Mouse (Mus musculus) 3T3-L1 (cell line): ENCODE data around the gene Mbtps1.
A peak's percentile ranks its signal among the peaks of the same experiment; 100 is the strongest.

Experiments used
- DNase-seq: peaks from one replicate; pipeline ENCODE4 v3.0.0-alpha.2; 2015; ENCODE audit warnings: low read depth, low spot score

The Mbtps1 gene

GRCm38 (mm10) chr8:119502111-119502510 lies 56.4 kb downstream of the Mbtps1 start:
- no peak for DNase-seq

GRCm38 (mm10) chr8:119501598-119501997 lies 56.9 kb downstream of the Mbtps1 start, which contains the start of gene Slc38a8:
Gene Slc38a8 (minus strand): TSS chr8:119501698.
- DNase-seq = no peak

GRCm38 (mm10) chr8:119499836-119500235 lies 58.7 kb downstream of the Mbtps1 start:
- DNase-seq = peak; percentile 51

GRCm38 (mm10) chr8:119496848-119497247 lies 61.7 kb downstream of the Mbtps1 start:
- peak; percentile 33 for DNase-seq

GRCm38 (mm10) chr8:119487093-119487492 lies 71.4 kb downstream of the Mbtps1 start:
- DNase-seq = no peak

- no peak for DNase-seq
Observed at GRCm38 (mm10) chr8:119484145-119484896, 74.2 kb downstream of the Mbtps1 start.

GRCm38 (mm10) chr8:119478684-119479083 lies 79.9 kb downstream of the Mbtps1 start:
- DNase-seq = no peak

- DNase-seq = no peak
Observed at GRCm38 (mm10) chr8:119468091-119468490, 90.4 kb downstream of the Mbtps1 start.

GRCm38 (mm10) chr8:119466794-119467193 lies 91.7 kb downstream of the Mbtps1 start:
- DNase-seq = no peak

- no peak for DNase-seq
Observed at GRCm38 (mm10) chr8:119466105-119466504, 92.4 kb downstream of the Mbtps1 start.

GRCm38 (mm10) chr8:119463709-119464108 lies 94.8 kb downstream of the Mbtps1 start:
- no peak for DNase-seq

GRCm38 (mm10) chr8:119461356-119461755 lies 97.2 kb downstream of the Mbtps1 start:
- no peak for DNase-seq

- no peak for DNase-seq
Observed at GRCm38 (mm10) chr8:119459724-119460123, 98.8 kb downstream of the Mbtps1 start.
